Mouse (Mus musculus) neural tube, embryonic 12.5 days (tissue): ENCODE results near the gene Rap2b. TPM values are rescaled to one million over a fixed set of nuclear protein-coding genes. Genes with fewer than 3 reads are reported as not detected.

ENCODE experiments used
- ATAC-seq: fragments of 200-750 bp; cut with Nextera tagmentation; 2 replicates; pipeline ENCODE4 v1.8.0; 2017; ENCODE audit warnings: low read depth, mild to moderate bottlenecking, moderate TSS enrichment, moderate library complexity; ENCODE audit not compliant: low FRiP score
- H3K27ac ChIP-seq: fragments of 300-500 bp; sonication (generic); 2 replicates; pipeline ENCODE4 v1.5.1; 2016
- H3K27me3 ChIP-seq: fragments of 300-500 bp; sonication (generic); replicated peaks from 2 replicates; pipeline ENCODE4 v1.6.1; 2016; ENCODE audit warnings: mild to moderate bottlenecking
- H3K36me3 ChIP-seq: fragments of 300-500 bp; sonication (generic); 2 replicates; pipeline ENCODE4 v1.6.1; 2016; ENCODE audit warnings: mild to moderate bottlenecking
- H3K4me1 ChIP-seq: fragments of 300-500 bp; sonication (generic); 2 replicates; pipeline ENCODE4 v1.6.1; 2016
- H3K4me2 ChIP-seq: fragments of 300-500 bp; sonication (generic); replicated peaks from 2 replicates; pipeline ENCODE4 v1.6.1; 2016; ENCODE audit warnings: mild to moderate bottlenecking
- H3K4me3 ChIP-seq: fragments of 300-500 bp; sonication (generic); 2 replicates; pipeline ENCODE4 v1.5.1; 2016
- H3K9ac ChIP-seq: fragments of 300-500 bp; sonication (generic); 2 replicates; pipeline ENCODE4 v1.6.1; 2016; ENCODE audit warnings: mild to moderate bottlenecking
- H3K9me3 ChIP-seq: fragments of 300-500 bp; sonication (generic); 2 replicates; pipeline ENCODE4 v1.6.1; 2016; ENCODE audit warnings: mild to moderate bottlenecking
- WGBS: fragments of 180-500 bp; shearing (Covaris S2); methylation state at CpG from one replicate; pipeline ENCODE4 v1.1.7; 2016; 5-methylcytosine and 5-hydroxymethylcytosine counted together
- polyA plus RNA-seq: library from polyadenylated mRNA; unstranded; fragments of >200 nt; fragmentation: Nextera tagmentation; extraction: Ambion mirVana; gene quantifications from 2 replicates; pipeline ENCODE4 v1.2.1, GENCODE M21; 2016

Gene Rap2b
- polyA plus RNA-seq, 1 experiment from 2014 or later = 13.6 TPM

DNA sequence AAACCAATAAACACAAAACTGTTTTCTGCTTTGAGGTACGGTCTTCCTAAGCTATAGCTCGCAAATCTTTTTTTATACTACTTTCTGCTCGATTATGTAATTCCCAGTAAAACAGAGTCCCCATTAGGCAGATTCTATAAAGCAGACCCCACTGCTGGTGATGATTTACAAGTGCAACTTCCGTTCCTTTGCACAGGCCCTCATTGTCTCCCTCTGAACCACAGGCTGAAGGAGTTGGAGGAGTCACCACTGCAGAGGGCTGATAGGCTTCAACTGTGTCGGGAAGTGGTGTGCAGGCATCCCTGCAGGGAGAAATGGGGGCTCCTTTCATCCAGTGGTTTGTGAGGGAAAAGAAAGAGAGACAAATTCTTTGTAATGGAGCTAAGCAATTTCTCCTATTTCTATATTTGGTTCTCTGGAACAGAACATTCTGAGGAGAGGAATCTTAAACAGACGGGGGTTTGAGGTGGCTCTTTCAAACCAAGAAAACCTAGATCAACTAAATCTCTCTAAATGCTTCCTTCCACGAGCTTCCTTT lies 2.6 kb upstream of the Rap2b start:
- ATAC-seq = no peak
- 45% methylated on average over 7 of the region's 7 CpGs for WGBS
- no peak overlapping the region for H3K9ac ChIP-seq
- H3K9me3 ChIP-seq = no peaks in the 10 kb centered on the region
- H3K4me1 ChIP-seq = no peaks in the 10 kb centered on the region
- H3K4me3 ChIP-seq = no peak overlapping the region
- no peak overlapping the region for H3K27ac ChIP-seq
- no peaks in the 10 kb centered on the region for H3K27me3 ChIP-seq
- H3K4me2 ChIP-seq = no peak overlapping the region
- no peaks in the 10 kb centered on the region for H3K36me3 ChIP-seq

DNA sequence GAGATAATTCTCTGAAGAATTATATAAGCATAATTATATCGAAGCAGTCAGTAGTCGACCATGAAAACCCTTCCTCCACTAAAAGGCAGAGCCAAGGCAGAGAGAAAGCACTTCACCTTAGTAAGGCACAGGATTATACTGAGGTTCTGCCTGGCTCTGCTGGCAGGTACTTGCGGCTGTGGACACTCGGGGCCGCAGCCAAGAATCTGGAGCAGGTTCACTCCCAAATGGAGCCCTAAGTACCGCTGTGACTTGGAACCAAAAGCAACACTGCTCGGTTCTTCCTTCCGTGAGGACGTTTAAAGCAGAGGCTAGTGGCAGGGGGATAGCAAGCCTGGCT lies 1.4 kb downstream of the Rap2b start:
- Histone ChIP-seq H3K27me3 (no peaks in the 10 kb centered on the region), H3K27ac (no peak overlapping the region), H3K4me3 (peak overlapping the region; percentile 79), H3K36me3 (no peaks in the 10 kb centered on the region), H3K9ac (peak overlapping the region; percentile 45), H3K4me2 (peak overlapping the region; percentile 64), H3K4me1 (peaks cover 14% of the 10 kb centered on the region), H3K9me3 (no peaks in the 10 kb centered on the region)
- 9% methylated on average over 9 of the region's 9 CpGs for whole genome bisulfite sequencing
- ATAC-seq = no peak

DNA sequence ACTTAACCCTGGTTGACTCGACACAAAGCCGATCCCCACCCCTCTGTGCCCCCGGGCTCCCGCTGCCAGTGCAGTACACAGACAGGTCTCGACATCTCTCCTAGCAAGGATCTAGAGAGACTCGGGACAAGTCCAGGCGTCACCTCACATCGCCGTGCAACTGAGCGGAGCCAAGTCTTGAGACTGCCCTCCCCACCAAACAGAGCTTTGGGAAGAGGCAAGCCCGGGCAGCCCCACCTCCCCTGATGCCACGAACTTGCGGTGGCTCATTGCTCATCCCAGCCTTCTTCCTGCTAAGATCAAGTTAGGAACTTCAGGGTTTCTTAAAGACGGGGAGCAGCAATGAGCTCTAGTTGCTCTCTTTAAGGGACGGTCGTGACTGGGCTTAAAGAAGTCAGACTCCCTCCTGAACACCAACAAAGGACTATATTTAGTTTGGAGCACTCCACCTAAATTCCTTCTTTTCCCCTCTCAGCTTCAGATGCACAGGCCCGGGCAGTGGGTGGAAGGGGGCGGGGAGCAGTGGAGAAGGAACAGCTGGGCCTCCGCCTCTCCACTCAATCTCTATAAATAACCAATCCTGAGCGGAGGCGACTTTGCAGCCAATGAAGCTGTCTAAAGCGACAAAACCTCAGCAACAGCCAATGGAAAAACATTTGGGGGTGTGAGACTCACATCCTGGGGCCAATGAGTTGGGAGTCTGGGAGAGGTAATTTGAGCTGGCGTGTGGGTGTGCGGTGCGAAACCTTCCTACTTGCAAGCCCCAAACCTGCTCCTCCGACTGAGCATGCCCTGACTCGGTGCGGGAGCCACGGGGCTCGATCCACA lies 1.9 kb downstream of the Rap2b start:
- under 1% methylated on average over 30 of the region's 30 CpGs for WGBS
- Histone ChIP-seq H3K36me3 (no peaks in the 10 kb centered on the region), H3K27me3 (no peaks in the 10 kb centered on the region), H3K9ac (peak overlapping the region; percentile 88), H3K4me2 (peak overlapping the region; percentile 64), H3K4me1 (peaks cover 14% of the 10 kb centered on the region), H3K27ac (no peak overlapping the region), H3K4me3 (peak overlapping the region; percentile 79), H3K9me3 (no peaks in the 10 kb centered on the region)
- ATAC-seq = peak; percentile 93

DNA sequence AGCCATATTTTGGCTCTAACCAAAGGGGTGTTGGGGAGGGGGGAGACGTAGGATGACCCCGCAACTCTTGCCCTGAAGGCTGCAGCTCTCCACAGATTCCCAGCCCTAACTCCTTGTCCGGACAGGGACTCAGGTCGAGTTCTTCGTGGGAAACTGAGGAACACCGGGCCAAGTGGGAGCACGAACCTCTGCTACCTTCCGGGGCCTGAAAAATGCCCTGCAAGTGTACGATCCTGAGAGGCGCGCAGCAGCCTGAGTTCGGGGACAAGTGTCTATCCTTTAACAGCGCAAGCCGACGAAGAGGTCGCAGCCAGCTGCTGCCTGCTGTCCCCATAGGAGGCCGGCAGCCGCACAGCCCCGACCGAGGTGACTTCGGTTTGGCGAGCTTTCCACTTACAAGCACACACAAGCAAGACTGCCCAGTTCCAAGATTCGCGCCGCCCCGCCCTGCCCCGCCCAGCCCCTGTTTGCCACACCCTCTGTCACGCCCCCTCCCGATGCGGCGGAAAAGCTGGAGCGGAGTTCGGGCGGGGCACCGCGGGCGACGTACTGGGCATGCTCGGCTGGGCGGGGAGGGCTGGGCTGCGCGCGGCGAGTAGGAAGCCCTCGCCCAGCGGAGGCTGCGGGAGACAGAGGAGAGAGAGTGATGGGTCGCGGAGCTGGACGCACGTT lies 2.7 kb downstream of the Rap2b start:
- Histone ChIP-seq H3K4me2 (peak overlapping the region; percentile 64), H3K27me3 (no peaks in the 10 kb centered on the region), H3K9me3 (no peaks in the 10 kb centered on the region), H3K4me1 (peaks cover 14% of the 10 kb centered on the region), H3K4me3 (peak overlapping the region; percentile 79), H3K27ac (peak overlapping the region; percentile 71), H3K9ac (peak overlapping the region; percentile 88), H3K36me3 (no peaks in the 10 kb centered on the region)
- peak; percentile 95 for ATAC-seq
- under 1% methylated on average over 49 of the region's 51 CpGs for WGBS

DNA sequence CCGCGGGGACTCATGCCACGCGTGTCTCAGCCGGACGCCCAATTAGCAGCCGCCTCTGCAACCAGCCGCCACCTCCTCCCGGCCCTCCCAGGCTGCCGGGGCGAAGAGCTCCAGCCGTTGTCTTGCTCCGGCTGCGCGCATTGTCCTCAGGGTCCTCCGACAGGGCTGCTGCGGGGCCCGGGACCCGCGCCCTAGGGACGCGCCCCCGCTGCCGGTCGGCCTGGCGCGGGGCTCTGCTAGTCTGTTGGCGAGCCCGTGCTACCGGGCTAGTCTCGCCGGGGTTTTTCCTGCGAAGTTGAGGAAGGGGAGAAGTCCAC lies 3.2 kb downstream of the Rap2b start:
- peak overlapping the region; percentile 88 for H3K9ac ChIP-seq
- H3K4me1 ChIP-seq = peaks cover 14% of the 10 kb centered on the region
- H3K9me3 ChIP-seq = no peaks in the 10 kb centered on the region
- peak overlapping the region; percentile 79 for H3K4me3 ChIP-seq
- peak overlapping the region; percentile 64 for H3K4me2 ChIP-seq
- peak; percentile 48 for ATAC-seq
- WGBS = under 1% methylated on average over 33 of the region's 33 CpGs
- H3K36me3 ChIP-seq = no peaks in the 10 kb centered on the region
- no peaks in the 10 kb centered on the region for H3K27me3 ChIP-seq
- peak overlapping the region; percentile 71 for H3K27ac ChIP-seq

DNA sequence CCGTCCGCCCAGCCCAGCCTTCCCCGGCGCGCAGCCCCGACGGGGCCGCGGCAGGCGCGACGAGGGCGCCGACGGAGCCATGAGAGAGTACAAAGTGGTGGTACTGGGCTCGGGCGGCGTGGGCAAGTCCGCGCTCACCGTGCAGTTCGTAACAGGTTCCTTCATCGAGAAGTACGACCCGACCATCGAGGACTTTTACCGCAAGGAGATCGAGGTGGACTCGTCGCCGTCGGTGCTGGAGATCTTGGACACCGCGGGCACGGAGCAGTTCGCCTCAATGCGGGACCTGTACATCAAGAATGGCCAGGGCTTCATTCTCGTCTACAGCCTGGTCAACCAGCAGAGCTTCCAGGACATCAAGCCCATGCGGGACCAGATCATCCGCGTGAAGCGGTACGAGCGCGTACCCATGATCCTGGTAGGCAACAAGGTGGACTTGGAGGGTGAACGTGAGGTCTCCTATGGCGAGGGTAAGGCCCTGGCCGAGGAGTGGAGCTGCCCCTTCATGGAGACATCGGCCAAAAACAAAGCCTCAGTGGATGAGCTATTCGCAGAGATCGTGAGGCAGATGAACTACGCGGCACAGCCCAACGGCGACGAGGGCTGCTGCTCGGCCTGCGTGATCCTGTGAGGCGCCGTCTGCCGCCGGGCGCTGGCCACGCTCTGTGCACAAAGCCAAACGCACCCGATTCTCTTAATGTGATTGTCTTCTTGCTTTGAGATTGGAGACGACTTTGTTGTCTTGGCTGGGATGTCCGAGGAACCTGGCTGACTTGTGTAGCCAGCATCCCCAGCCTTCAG lies 3.7 kb downstream of the Rap2b start:
- H3K36me3 ChIP-seq = no peaks in the 10 kb centered on the region
- H3K9ac ChIP-seq = peak overlapping the region; percentile 88
- peak; percentile 15 for ATAC-seq
- under 1% methylated on average over 68 of the region's 68 CpGs for WGBS
- peaks cover 14% of the 10 kb centered on the region for H3K4me1 ChIP-seq
- peak overlapping the region; percentile 71 for H3K27ac ChIP-seq
- H3K4me3 ChIP-seq = peak overlapping the region; percentile 79
- no peaks in the 10 kb centered on the region for H3K9me3 ChIP-seq
- H3K4me2 ChIP-seq = peak overlapping the region; percentile 64
- no peaks in the 10 kb centered on the region for H3K27me3 ChIP-seq

DNA sequence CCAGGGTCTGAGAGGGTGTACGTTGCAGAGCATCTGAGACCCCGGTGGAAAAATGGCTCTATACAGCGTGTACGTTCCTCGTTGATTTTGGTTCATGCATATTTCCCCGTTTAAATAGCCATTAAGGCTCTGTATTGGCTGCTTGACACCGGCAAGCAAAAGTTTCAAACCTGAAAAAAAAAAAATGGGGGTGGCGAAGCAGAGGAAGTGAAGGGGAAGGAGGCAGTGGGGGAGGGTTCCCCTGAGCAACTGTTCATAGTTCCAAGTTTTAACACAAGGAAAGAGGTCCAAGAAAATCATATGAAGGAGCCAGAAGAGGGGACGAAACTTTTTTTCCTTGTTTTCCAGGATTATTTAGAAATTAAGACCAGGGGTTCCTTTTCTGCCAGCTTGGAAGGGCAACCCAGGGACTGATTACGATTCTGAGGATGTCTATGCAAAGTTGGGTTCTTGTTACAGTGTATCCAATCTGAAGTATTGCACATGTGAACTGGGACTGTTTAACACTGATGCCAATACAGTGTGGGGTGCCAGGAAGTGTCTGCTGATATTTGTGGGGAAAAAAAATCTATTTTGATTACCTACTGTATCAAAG lies 4.4 kb downstream of the Rap2b start, which contains the start of gene B430305J03Rik:
TSS of gene B430305J03Rik (minus strand) at position 173 of the 595 bp plus-strand sequence.
- WGBS = 3% methylated on average over 10 of the region's 10 CpGs
- peak within 1 kb of the TSS; percentile 88 for H3K9ac ChIP-seq
- peak within 1 kb of the TSS; percentile 79 for H3K4me3 ChIP-seq
- H3K27ac ChIP-seq = peak within 1 kb of the TSS; percentile 71
- H3K4me2 ChIP-seq = peak within 1 kb of the TSS; percentile 64
- no peaks in the 10 kb centered on the region for H3K36me3 ChIP-seq
- peaks cover 14% of the 10 kb centered on the region for H3K4me1 ChIP-seq
- no peak for ATAC-seq
- no peaks in the 10 kb centered on the region for H3K27me3 ChIP-seq
- no peaks in the 10 kb centered on the region for H3K9me3 ChIP-seq

DNA sequence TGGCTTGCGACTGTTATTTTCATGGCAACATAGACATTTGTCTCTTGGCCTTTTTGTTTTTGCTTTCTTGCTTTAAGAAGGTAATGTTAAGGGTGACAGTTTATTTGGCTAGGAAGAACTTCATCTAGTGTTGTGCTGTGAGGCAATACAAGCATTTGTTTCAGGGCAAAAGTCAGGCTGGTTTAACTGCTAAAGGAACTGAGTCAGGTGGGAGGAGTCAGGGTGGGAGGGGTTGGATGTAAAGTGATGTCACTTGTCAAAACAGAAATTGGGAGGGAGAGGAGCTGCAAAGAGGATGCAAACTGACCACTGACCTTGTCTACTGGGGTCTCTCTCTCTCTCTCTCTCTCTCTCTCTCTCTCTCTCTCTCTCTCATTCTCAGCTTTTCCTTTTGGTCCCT lies 7.0 kb downstream of the Rap2b start:
- no peaks in the 10 kb centered on the region for H3K9me3 ChIP-seq
- no peak for ATAC-seq
- H3K27me3 ChIP-seq = no peaks in the 10 kb centered on the region
- H3K9ac ChIP-seq = no peak overlapping the region
- no peak overlapping the region for H3K27ac ChIP-seq
- 92% methylated on average over 1 of the region's 1 CpGs for WGBS
- no peak overlapping the region for H3K4me2 ChIP-seq
- no peaks in the 10 kb centered on the region for H3K36me3 ChIP-seq
- H3K4me3 ChIP-seq = no peak overlapping the region
- peaks cover 14% of the 10 kb centered on the region for H3K4me1 ChIP-seq

DNA sequence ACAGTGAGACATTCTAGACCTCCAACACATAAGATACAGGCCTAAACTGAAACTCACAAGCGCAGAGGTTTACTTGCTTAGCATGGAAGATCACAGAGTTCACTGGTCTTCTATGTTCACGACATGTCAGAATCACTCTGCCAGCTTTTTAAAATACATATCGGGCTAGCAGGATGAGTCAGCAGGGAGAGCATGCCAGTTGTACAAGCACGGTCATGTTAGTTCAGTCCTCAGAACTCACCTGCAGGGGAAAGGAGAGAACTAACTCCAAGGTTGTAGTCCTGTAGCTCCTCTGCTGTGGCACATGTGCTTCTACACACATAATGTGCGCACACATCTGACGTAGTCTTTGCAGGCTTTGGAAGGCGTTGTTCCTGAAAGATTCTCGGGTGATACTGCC lies 14.6 kb downstream of the Rap2b start:
- Histone ChIP-seq H3K9me3 (no peaks in the 10 kb centered on the region), H3K4me1 (no peaks in the 10 kb centered on the region), H3K27ac (no peak overlapping the region), H3K4me2 (no peak overlapping the region), H3K27me3 (no peaks in the 10 kb centered on the region), H3K4me3 (no peak overlapping the region), H3K36me3 (no peaks in the 10 kb centered on the region), H3K9ac (no peak overlapping the region)
- no peak for ATAC-seq
- 91% methylated on average over 8 of the region's 8 CpGs for WGBS

DNA sequence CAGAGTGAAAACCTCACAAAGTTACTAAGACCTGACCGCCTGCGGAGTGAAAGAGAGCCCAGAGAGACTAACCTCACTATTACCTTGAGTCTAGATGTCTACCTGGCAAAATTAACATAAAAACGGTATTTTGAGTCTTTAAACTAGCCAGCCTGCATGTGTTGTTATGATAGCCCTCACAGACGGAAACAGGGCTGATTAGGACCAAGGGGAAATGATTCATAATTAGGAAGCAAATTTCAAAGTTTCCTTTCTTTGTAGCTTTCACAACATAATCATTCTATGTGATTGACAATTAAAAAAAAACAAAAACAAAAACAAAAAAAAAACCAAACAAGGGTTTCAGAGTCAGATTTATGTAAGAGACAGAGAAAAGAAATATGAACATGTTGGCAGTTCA lies 24.9 kb downstream of the Rap2b start:
- H3K4me1 ChIP-seq = no peaks in the 10 kb centered on the region
- ATAC-seq = no peak
- no peak overlapping the region for H3K4me3 ChIP-seq
- H3K27me3 ChIP-seq = no peaks in the 10 kb centered on the region
- no peak overlapping the region for H3K4me2 ChIP-seq
- no peak overlapping the region for H3K27ac ChIP-seq
- no peaks in the 10 kb centered on the region for H3K9me3 ChIP-seq
- no peaks in the 10 kb centered on the region for H3K36me3 ChIP-seq
- 81% methylated on average over 4 of the region's 4 CpGs for WGBS
- no peak overlapping the region for H3K9ac ChIP-seq

DNA sequence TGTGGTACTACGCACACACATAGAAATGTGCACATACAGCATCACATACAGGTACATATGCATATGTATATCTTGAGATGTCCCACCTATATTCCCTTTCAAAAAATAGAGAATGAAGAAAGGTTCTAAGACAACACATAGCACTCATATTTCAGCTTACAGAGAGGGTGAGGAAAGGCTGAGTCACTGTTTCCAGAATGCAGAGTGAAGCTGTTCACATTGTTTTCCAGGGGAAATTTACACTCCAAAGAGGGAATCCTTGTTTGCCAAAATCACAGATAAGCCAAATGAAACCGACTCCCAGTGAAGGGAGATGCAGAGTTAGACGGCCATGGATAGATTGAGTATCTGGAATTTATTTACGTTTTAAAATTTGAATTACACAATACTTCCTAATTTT lies 30.1 kb downstream of the Rap2b start:
- no peaks in the 10 kb centered on the region for H3K4me1 ChIP-seq
- H3K27me3 ChIP-seq = no peaks in the 10 kb centered on the region
- no peaks in the 10 kb centered on the region for H3K9me3 ChIP-seq
- H3K9ac ChIP-seq = no peak overlapping the region
- WGBS = 82% methylated on average over 4 of the region's 4 CpGs
- no peak overlapping the region for H3K4me3 ChIP-seq
- H3K27ac ChIP-seq = no peak overlapping the region
- ATAC-seq = no peak
- no peak overlapping the region for H3K4me2 ChIP-seq
- no peaks in the 10 kb centered on the region for H3K36me3 ChIP-seq

DNA sequence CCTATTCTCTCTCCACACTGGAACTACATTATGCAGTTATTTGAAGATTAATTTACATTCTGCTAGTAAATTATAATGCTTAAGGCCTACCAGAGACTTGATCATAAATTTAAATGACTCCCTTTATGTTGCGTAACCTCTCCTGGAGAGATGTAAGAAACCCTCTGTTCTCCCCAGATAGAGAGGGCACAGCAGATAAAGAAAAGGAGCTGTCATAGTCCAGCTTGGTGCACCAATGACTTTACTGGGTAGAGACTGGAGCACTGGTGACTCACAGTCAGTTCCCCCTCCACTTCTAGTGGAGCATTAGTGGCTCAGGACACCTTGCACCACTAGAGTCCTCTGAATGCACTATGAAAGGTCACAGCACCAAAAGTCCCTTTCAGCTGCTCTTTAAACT lies 31.4 kb downstream of the Rap2b start:
- no peaks in the 10 kb centered on the region for H3K36me3 ChIP-seq
- no peaks in the 10 kb centered on the region for H3K27me3 ChIP-seq
- no peak for ATAC-seq
- 43% methylated on average over 1 of the region's 1 CpGs for WGBS
- no peak overlapping the region for H3K4me2 ChIP-seq
- no peaks in the 10 kb centered on the region for H3K9me3 ChIP-seq
- H3K4me1 ChIP-seq = no peaks in the 10 kb centered on the region
- no peak overlapping the region for H3K27ac ChIP-seq
- H3K9ac ChIP-seq = no peak overlapping the region
- H3K4me3 ChIP-seq = no peak overlapping the region
